Mouse (Mus musculus): Measurements from ENCODE around the gene Ebf1. TPM values are rescaled to one million over a fixed set of nuclear protein-coding genes. Genes with fewer than 3 reads are reported as not detected.

The Ebf1 gene
- polyA plus RNA-seq, 1 experiment from 2014 or later: 7.6 TPM

- H3K4me3 ChIP-seq: no peak overlapping the region
- no peaks in the 10 kb centered on the region for H3K36me3 ChIP-seq
- DNase-seq (ENCODE audit: low spot score): no peak
- H3K9me3 ChIP-seq: no peaks in the 10 kb centered on the region
- H3K27me3 ChIP-seq (ENCODE audit: insufficient read depth, poor library complexity, severe bottlenecking): no peaks in the 10 kb centered on the region
- no peak overlapping the region for H3K27ac ChIP-seq
- H3K4me1 ChIP-seq: no peaks in the 10 kb centered on the region
- 69% methylated on average over 3 of the region's 3 CpGs for WGBS
These were observed 267.2 kb downstream of the Ebf1 start for GRCm38 (mm10) chr11:44884337-44884736.

- H3K4me3 ChIP-seq: no peak overlapping the region
- no peaks in the 10 kb centered on the region for H3K4me1 ChIP-seq
- H3K27me3 ChIP-seq (ENCODE audit: insufficient read depth, poor library complexity, severe bottlenecking): no peaks in the 10 kb centered on the region
- H3K27ac ChIP-seq: no peak overlapping the region
- H3K9me3 ChIP-seq: no peaks in the 10 kb centered on the region
- no peaks in the 10 kb centered on the region for H3K36me3 ChIP-seq
- 87% methylated on average over 2 of the region's 2 CpGs for WGBS
- no peak for DNase-seq (ENCODE audit: low spot score)
These were observed 269.8 kb downstream of the Ebf1 start for GRCm38 (mm10) chr11:44886897-44887296.

- WGBS: 86% methylated on average over 7 of the region's 7 CpGs
- Histone ChIP-seq H3K4me3 (no peak overlapping the region), H3K9me3 (no peaks in the 10 kb centered on the region), H3K4me1 (no peaks in the 10 kb centered on the region), H3K27me3 (ENCODE audit: insufficient read depth, poor library complexity, severe bottlenecking) (no peaks in the 10 kb centered on the region), H3K36me3 (no peaks in the 10 kb centered on the region), H3K27ac (no peak overlapping the region)
- DNase-seq (ENCODE audit: low spot score): no peak
These were observed 270.6 kb downstream of the Ebf1 start for GRCm38 (mm10) chr11:44887691-44888090.

- no peak overlapping the region for H3K4me3 ChIP-seq
- H3K27me3 ChIP-seq (ENCODE audit: insufficient read depth, poor library complexity, severe bottlenecking): no peaks in the 10 kb centered on the region
- no peak overlapping the region for H3K27ac ChIP-seq
- peaks cover 5% of the 10 kb centered on the region for H3K4me1 ChIP-seq
- DNase-seq (ENCODE audit: low spot score): no peak
- no peaks in the 10 kb centered on the region for H3K9me3 ChIP-seq
- 91% methylated on average over 4 of the region's 4 CpGs for WGBS
- no peaks in the 10 kb centered on the region for H3K36me3 ChIP-seq
These were observed 271.3 kb downstream of the Ebf1 start for GRCm38 (mm10) chr11:44888390-44888789.

GRCm38 (mm10) chr11:44892814-44893521 lies 275.9 kb downstream of the Ebf1 start:
- Histone ChIP-seq H3K27ac (peak overlapping the region; percentile 42; the same call in 1 of the 2 replicates), H3K4me3 (no peak overlapping the region), H3K9me3 (no peaks in the 10 kb centered on the region), H3K36me3 (no peaks in the 10 kb centered on the region), H3K4me1 (peaks cover 10% of the 10 kb centered on the region), H3K27me3 (ENCODE audit: insufficient read depth, poor library complexity, severe bottlenecking) (no peaks in the 10 kb centered on the region)
- 55% methylated on average over 18 of the region's 18 CpGs for WGBS
- DNase-seq (ENCODE audit: low spot score): no peak

- Histone ChIP-seq H3K4me3 (no peak overlapping the region), H3K9me3 (no peaks in the 10 kb centered on the region), H3K27me3 (ENCODE audit: insufficient read depth, poor library complexity, severe bottlenecking) (no peaks in the 10 kb centered on the region), H3K4me1 (peaks cover 10% of the 10 kb centered on the region), H3K36me3 (no peaks in the 10 kb centered on the region), H3K27ac (no peak overlapping the region)
- no peak for DNase-seq (ENCODE audit: low spot score)
These were observed 276.9 kb downstream of the Ebf1 start for GRCm38 (mm10) chr11:44893986-44894385.

GRCm38 (mm10) chr11:44894798-44895197 lies 277.7 kb downstream of the Ebf1 start:
- Histone ChIP-seq H3K9me3 (no peaks in the 10 kb centered on the region), H3K4me3 (no peak overlapping the region)
- DNase-seq (ENCODE audit: low spot score): no peak

GRCm38 (mm10) chr11:44895893-44896292 lies 278.8 kb downstream of the Ebf1 start:
- no peak overlapping the region for H3K27ac ChIP-seq
- no peaks in the 10 kb centered on the region for H3K27me3 ChIP-seq (ENCODE audit: insufficient read depth, poor library complexity, severe bottlenecking)
- peaks cover 10% of the 10 kb centered on the region for H3K4me1 ChIP-seq
- WGBS: 72% methylated on average over 1 of the region's 1 CpGs
- DNase-seq (ENCODE audit: low spot score): no peak
- no peaks in the 10 kb centered on the region for H3K9me3 ChIP-seq
- H3K4me3 ChIP-seq: no peak overlapping the region
- H3K36me3 ChIP-seq: no peaks in the 10 kb centered on the region

More at GRCm38 (mm10) chr11:44894798-44895197, 277.7 kb downstream of the Ebf1 start:
- Histone ChIP-seq H3K36me3 (no peaks in the 10 kb centered on the region), H3K27ac (no peak overlapping the region; the same call in 1 of the 2 replicates), H3K27me3 (ENCODE audit: insufficient read depth, poor library complexity, severe bottlenecking) (no peaks in the 10 kb centered on the region), H3K4me1 (peaks cover 10% of the 10 kb centered on the region)
- 80% methylated on average over 4 of the region's 4 CpGs for WGBS

GRCm38 (mm10) chr11:44897140-44897665 lies 280.1 kb downstream of the Ebf1 start:
- H3K4me1 ChIP-seq: peaks cover 13% of the 10 kb centered on the region
- no peaks in the 10 kb centered on the region for H3K9me3 ChIP-seq
- DNase-seq (ENCODE audit: low spot score): peak; percentile 81
- H3K36me3 ChIP-seq: no peaks in the 10 kb centered on the region
- H3K27me3 ChIP-seq (ENCODE audit: insufficient read depth, poor library complexity, severe bottlenecking): no peaks in the 10 kb centered on the region
- H3K4me3 ChIP-seq: no peak overlapping the region
- 41% methylated on average over 10 of the region's 10 CpGs for WGBS
- H3K27ac ChIP-seq: peak overlapping the region; percentile 33; the same call in 1 of the 2 replicates

GRCm38 (mm10) chr11:44899554-44899953 lies 282.4 kb downstream of the Ebf1 start:
- no peaks in the 10 kb centered on the region for H3K36me3 ChIP-seq
- peaks cover 9% of the 10 kb centered on the region; the same call in 1 of the 2 replicates for H3K4me1 ChIP-seq
- no peak for DNase-seq (ENCODE audit: low spot score)
- no peak overlapping the region for H3K27ac ChIP-seq
- no peaks in the 10 kb centered on the region for H3K27me3 ChIP-seq (ENCODE audit: insufficient read depth, poor library complexity, severe bottlenecking)
- no peak overlapping the region for H3K4me3 ChIP-seq
- H3K9me3 ChIP-seq: no peaks in the 10 kb centered on the region

- DNase-seq (ENCODE audit: low spot score): no peak
- Histone ChIP-seq H3K27me3 (ENCODE audit: insufficient read depth, poor library complexity, severe bottlenecking) (no peaks in the 10 kb centered on the region), H3K9me3 (no peaks in the 10 kb centered on the region), H3K4me1 (peaks cover 9% of the 10 kb centered on the region; the same call in 1 of the 2 replicates), H3K27ac (no peak overlapping the region), H3K36me3 (no peaks in the 10 kb centered on the region), H3K4me3 (no peak overlapping the region)
- WGBS: 79% methylated on average over 7 of the region's 7 CpGs
These were observed 282.8 kb downstream of the Ebf1 start for GRCm38 (mm10) chr11:44899965-44900364.

GRCm38 (mm10) chr11:44900496-44900895 lies 283.4 kb downstream of the Ebf1 start:
- Histone ChIP-seq H3K27me3 (ENCODE audit: insufficient read depth, poor library complexity, severe bottlenecking) (no peaks in the 10 kb centered on the region), H3K27ac (no peak overlapping the region), H3K4me1 (peaks cover 9% of the 10 kb centered on the region; the same call in 1 of the 2 replicates), H3K36me3 (no peaks in the 10 kb centered on the region), H3K4me3 (no peak overlapping the region), H3K9me3 (no peaks in the 10 kb centered on the region)
- no peak for DNase-seq (ENCODE audit: low spot score)
- 81% methylated on average over 7 of the region's 7 CpGs for WGBS

- no peaks in the 10 kb centered on the region for H3K27me3 ChIP-seq (ENCODE audit: insufficient read depth, poor library complexity, severe bottlenecking)
- no peaks in the 10 kb centered on the region for H3K36me3 ChIP-seq
- 74% methylated on average over 2 of the region's 2 CpGs for WGBS
- no peak for DNase-seq (ENCODE audit: low spot score)
- peaks cover 6% of the 10 kb centered on the region; the same call in 1 of the 2 replicates for H3K4me1 ChIP-seq
- no peaks in the 10 kb centered on the region for H3K9me3 ChIP-seq
- no peak overlapping the region for H3K27ac ChIP-seq
- H3K4me3 ChIP-seq: no peak overlapping the region
These were observed 284.6 kb downstream of the Ebf1 start for GRCm38 (mm10) chr11:44901715-44902114.

All from heart, embryonic 10.5 days (tissue).